Mouse (Mus musculus) heart, adult 2 months (tissue): ENCODE data around the gene Tmem185a. TPM values are rescaled to one million over a fixed set of nuclear protein-coding genes. Genes with fewer than 3 reads are reported as not detected.
"Not testable (repeated sequence)": the region's sequence is repeated elsewhere in the genome, so short reads cannot be mapped to it uniquely, and the experiment has no call there.

Experiments
- DNase-seq, 2 experiments: peaks; one replicate each; pipeline ENCODE4 v3.0.0; 2021
- H3K27ac ChIP-seq: fragments of 200-600 bp; 2 replicates; pipeline ENCODE4 v1.8.1; 2022
- H3K27me3 ChIP-seq: fragments of 200-500 bp; 2 replicates; pipeline ENCODE4 v1.6.1; 2012; ENCODE audit warnings: mild to moderate bottlenecking, low read length, inconsistent platforms, mixed read lengths; ENCODE audit not compliant: control insufficient read depth, insufficient read depth
- H3K36me3 ChIP-seq: fragments of 200-500 bp; 2 replicates; pipeline ENCODE4 v1.6.1; 2012; ENCODE audit warnings: low read length, inconsistent platforms; ENCODE audit not compliant: control insufficient read depth, insufficient read depth
- H3K4me1 ChIP-seq: fragments of 200-500 bp; 2 replicates; pipeline ENCODE4 v1.6.1; 2011; ENCODE audit warnings: low read length; ENCODE audit not compliant: control insufficient read depth, insufficient read depth
- H3K4me3 ChIP-seq: fragments of 200-600 bp; 2 replicates; pipeline ENCODE4 v1.8.1; 2022
- H3K79me2 ChIP-seq: fragments of 200-500 bp; replicated peaks from 2 replicates; pipeline ENCODE4 v1.6.1; 2012; ENCODE audit warnings: mild to moderate bottlenecking, inconsistent platforms, low read length, moderate library complexity, mixed read lengths; ENCODE audit not compliant: control insufficient read depth, insufficient read depth
- H3K9ac ChIP-seq: fragments of 200-500 bp; 2 replicates; pipeline ENCODE4 v1.6.1; 2012; ENCODE audit warnings: low read depth, mild to moderate bottlenecking, control low read depth, inconsistent platforms, low read length, mixed read lengths
- CTCF ChIP-seq: fragments of 200-600 bp; IDR thresholded peaks from 2 replicates; pipeline ENCODE4 v1.8.1; 2022; ENCODE audit warnings: antibody characterized with exemption, mild to moderate bottlenecking, moderate library complexity
- EP300 ChIP-seq: fragments of 200-500 bp; IDR thresholded peaks from 2 replicates; pipeline ENCODE4 v1.6.1; 2011; ENCODE audit warnings: low read depth, low read length, control low read depth; ENCODE audit not compliant: insufficient read depth
- POLR2A ChIP-seq: fragments of 200-500 bp; IDR thresholded peaks from 2 replicates; pipeline ENCODE4 v1.6.1; 2011; ENCODE audit warnings: mild to moderate bottlenecking, low read depth, low read length, control low read depth; ENCODE audit not compliant: insufficient read depth
- WGBS: fragments of 180-500 bp; shearing (Covaris S2); methylation state at CpG from one replicate; pipeline ENCODE4 v1.1.7; 2018; 5-methylcytosine and 5-hydroxymethylcytosine counted together
- intact Hi-C: fragments of 180-260 bp; cut with DNase I; formaldehyde crosslinking; loops from one replicate; pipeline ENCODE4 v1.15.1; 2025
- long read RNA-seq: library from polyadenylated mRNA; stranded (forward); transcript quantifications from one replicate; pipeline ENCODE4 v2.0.0, GENCODE M21; 2021
- polyA plus RNA-seq: library from polyadenylated mRNA; depleted of rRNA; stranded (reverse); fragments of >200 nt; gene quantifications from 2 replicates; pipeline ENCODE4 v1.2.3, GENCODE M21; 2012; rRNA removed
- total RNA-seq, 2 experiments: library from RNA; stranded (reverse); gene quantifications; 2 replicates each; pipeline ENCODE4 v1.2.3; 2021

Gene Tmem185a
- total RNA-seq = 10 to 100 TPM; 22.9 to 25.8 TPM
- 27.7 and 56.3 TPM in 2 replicates for polyA plus RNA-seq
- long read RNA-seq, transcript Tmem185a-202 (7 exons, 1,307 nt) = major isoform, 20 of 25 reads
- long read RNA-seq, partial matches to known transcripts = 0 of 25 reads
- long read RNA-seq, other reads (novel, unspliced or antisense) = 3 of 25 reads

DNA sequence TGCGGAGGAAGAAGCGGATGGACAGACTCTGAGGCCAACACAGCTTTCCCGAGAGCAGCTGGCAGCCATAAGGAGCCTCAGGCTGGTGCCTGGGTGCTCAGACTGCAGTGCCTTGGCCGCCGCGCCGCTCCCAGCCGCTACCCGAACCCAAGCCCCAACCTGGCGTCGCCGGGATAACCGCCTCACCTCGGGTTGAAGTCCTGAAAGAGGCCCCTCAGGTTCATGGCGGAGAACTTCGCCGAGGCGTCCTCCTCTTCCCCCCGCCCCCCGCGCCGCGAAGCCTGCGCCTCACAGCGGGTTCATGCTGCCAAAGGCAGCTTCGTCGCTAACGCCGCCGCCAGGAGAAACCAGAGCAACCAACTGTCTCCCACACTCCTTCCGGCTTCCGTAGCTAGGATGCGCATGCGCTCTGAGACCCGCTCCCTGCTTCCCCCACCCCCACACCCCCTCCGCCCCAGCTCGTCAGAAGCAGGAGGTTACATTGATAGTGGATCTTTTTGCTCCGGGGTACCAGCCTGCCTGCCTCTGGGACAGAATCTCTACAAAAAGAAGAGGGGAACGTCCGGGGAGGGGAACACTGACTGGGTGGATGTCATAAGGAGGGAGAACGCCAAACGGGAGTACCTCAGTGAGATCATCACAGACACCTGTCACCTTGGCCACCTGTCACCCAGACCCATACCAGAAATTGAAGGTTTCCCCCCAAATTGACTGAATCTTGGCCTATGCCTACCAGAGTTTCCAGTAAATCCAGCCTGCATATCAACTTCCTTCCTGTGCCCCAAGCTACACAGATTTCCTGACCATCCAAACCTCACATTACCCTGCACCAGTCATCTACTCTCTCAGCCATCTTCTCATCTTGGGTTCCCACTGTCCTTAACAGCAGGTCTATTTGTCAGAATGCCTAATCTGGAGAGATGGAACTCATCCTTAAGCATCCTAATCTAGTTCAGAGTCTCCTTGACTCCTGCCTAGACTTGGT lies at the start of gene Tmem185a:
Gene Tmem185a, minus strand, starts transcription at position 389 of the 985 bp plus-strand sequence.
- Histone ChIP-seq H3K79me2 (no peaks in the 10 kb centered on the region; the same call in 1 of the 2 replicates), H3K27ac (peak within 1 kb of the TSS; percentile 72), H3K4me3 (peak within 1 kb of the TSS; percentile 63), H3K36me3 (no peaks in the 10 kb centered on the region), H3K4me1 (peaks cover 3% of the 10 kb centered on the region), H3K9ac (peak within 1 kb of the TSS; percentile 80), H3K27me3 (no peaks in the 10 kb centered on the region)
- 19% methylated on average over 40 of the region's 42 CpGs for WGBS
- peak; percentile 85 to 87 for DNase-seq
- intact Hi-C loops = loop anchor here (10.0 kb wide), 2 partner anchors 112 to 738 kb away; partner anchors contain the start of genes Ids and Mtm1
- TF ChIP-seq EP300 (no peak), CTCF (peak; percentile 26), POLR2A (peak; percentile 42; the same call in 1 of the 2 replicates)

DNA sequence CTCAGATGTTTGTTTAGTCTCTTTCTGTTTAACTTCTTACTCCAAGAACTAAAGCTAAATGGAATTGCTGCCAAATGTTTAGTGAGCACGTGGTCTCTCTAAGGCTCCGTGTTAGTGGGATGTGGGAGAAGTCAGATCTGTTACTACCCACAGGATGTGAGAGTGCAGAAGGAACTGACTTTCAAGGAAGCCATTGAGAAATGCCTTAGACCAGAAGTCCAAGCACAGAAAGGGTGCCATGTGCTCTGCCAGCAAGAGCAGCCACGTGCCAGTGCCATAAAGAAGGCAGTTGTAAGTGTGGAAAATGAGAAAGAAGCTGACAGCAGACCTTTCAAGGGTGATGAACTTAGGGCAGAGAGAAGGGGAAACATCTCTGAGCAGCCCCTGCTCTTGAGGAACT lies 37.4 kb upstream of the Tmem185a start:
- intact Hi-C loops, H3K4me1 ChIP-seq, H3K9ac ChIP-seq, H3K27me3 ChIP-seq, DNase-seq, H3K27ac ChIP-seq, H3K36me3 ChIP-seq, H3K79me2 ChIP-seq, H3K4me3 ChIP-seq: not testable (repeated sequence)
- WGBS = 54% methylated on average over 3 of the region's 3 CpGs

DNA sequence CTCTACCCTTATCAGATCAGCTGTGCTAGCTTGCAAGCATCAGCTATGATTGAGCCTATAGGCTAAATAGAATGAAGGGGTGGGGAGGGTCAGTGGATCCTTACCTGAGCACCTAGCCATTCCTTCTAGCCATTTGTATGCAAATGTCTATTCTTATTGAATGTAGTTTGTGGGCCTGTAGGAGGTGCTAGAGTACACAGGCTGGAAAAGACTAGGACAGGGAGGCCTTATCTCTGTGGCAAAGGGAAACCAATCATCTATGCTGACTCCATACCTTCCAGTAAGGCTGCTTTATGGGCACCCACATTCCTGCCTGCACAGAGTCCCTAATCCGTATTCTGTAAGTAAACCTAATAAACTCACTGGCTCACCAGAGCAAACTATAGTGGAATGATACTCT lies 10.3 kb upstream of the Tmem185a start:
- intact Hi-C loops, H3K27ac ChIP-seq, H3K27me3 ChIP-seq, H3K79me2 ChIP-seq, DNase-seq, H3K9ac ChIP-seq, H3K36me3 ChIP-seq, H3K4me1 ChIP-seq, H3K4me3 ChIP-seq: not testable (repeated sequence)
- no CpG with 5 or more reads among the region's 1 CpGs for WGBS

DNA sequence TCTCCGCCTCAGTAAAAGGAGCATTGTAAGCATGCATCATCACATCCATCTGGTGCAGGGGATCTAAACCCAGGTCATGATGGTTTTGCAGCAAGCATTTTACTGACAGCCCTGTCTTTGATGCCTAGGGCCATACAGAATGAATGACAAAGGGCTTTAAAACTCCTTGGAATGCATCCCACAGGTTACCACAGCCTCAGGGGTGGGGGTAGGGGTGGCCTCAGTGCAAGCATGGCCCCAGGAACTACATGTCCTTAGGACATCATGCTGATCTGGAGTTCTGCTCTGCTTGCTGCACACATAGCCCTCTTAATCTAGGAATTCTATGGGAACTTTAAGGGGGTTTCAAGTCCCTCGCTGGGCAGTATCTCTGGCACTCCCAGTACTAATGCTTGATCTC lies 5.2 kb upstream of the Tmem185a start:
- H3K27me3 ChIP-seq = no peaks in the 10 kb centered on the region
- H3K36me3 ChIP-seq = no peaks in the 10 kb centered on the region
- no peaks in the 10 kb centered on the region for H3K79me2 ChIP-seq
- H3K9ac ChIP-seq = no peak overlapping the region
- 63% methylated on average over 2 of the region's 2 CpGs for WGBS
- peaks cover 2% of the 10 kb centered on the region; the same call in 1 of the 2 replicates for H3K4me1 ChIP-seq
- no peak overlapping the region for H3K27ac ChIP-seq
- no peak for DNase-seq
- TF ChIP-seq POLR2A = no peak
- no peak for TF ChIP-seq EP300
- TF ChIP-seq CTCF = no peak
- no peak overlapping the region for H3K4me3 ChIP-seq
- intact Hi-C loops = no loop called here

DNA sequence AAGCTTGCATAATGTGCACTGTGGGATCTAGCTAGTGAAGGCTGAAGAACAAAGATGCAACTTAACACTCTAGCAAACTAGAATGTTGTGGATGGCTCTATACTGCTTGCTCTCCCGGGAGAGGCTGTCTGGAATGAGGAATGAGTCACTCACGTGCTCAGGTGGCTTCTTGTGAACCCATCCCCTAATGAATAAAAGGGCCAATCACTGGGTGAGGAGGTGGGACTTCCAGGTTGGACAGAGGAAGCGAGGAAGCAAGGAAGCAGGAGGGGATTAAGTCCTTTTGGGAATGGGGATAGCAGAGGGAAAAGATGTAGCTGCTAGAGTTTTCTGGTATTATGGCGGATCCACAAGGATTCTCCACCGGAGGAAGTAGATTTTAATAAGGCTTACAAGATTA lies 1.7 kb upstream of the Tmem185a start:
- Histone ChIP-seq H3K9ac (no peak overlapping the region), H3K4me3 (no peak overlapping the region), H3K27me3 (no peaks in the 10 kb centered on the region), H3K79me2 (no peaks in the 10 kb centered on the region; the same call in 1 of the 2 replicates), H3K4me1 (peaks cover 3% of the 10 kb centered on the region), H3K36me3 (no peaks in the 10 kb centered on the region), H3K27ac (no peak overlapping the region)
- TF ChIP-seq CTCF (no peak), EP300 (no peak), POLR2A (no peak)
- 58% methylated on average over 5 of the region's 5 CpGs for WGBS
- no peak for DNase-seq
- intact Hi-C loops = loop anchor here (10.0 kb wide), 2 partner anchors 114 to 736 kb away; partner anchors contain the start of genes Ids and Mtm1

DNA sequence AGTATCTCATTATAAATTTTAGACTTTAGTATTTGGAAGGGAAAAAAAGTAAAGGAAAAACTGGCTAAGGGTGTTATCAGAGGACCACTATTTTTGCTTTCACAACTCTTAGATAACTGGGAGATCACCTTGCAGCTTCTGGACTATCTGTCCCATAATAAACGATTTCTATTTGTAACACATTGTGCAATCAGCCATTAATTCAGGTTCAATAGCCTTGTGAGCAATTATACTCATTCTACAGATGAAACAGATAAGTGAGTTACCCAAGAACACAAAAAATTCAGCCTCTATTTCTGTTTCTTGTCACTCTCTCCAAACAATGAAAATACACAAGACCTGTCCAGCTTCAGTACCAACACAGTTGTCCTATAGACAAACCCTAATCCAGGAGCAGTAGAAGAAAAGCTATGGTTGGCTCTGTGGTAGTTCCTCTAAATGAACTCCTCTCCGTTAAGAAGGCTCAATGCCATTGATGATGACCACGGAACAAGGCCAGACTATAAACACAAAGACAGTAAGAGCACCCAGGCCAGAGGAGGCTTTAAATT lies 1.7 kb downstream of the Tmem185a start:
- no peaks in the 10 kb centered on the region for H3K36me3 ChIP-seq
- no peaks in the 10 kb centered on the region for H3K27me3 ChIP-seq
- no peak for DNase-seq
- no peak overlapping the region for H3K9ac ChIP-seq
- no peak overlapping the region for H3K27ac ChIP-seq
- peaks cover 3% of the 10 kb centered on the region for H3K4me1 ChIP-seq
- H3K4me3 ChIP-seq = no peak overlapping the region
- no peak for TF ChIP-seq EP300
- no peak for TF ChIP-seq CTCF
- TF ChIP-seq POLR2A = no peak
- H3K79me2 ChIP-seq = no peaks in the 10 kb centered on the region; the same call in 1 of the 2 replicates
- intact Hi-C loops = loop anchor here (10.0 kb wide), 2 partner anchors 110 to 740 kb away; partner anchors contain the start of genes Ids and Mtm1
- 75% methylated on average over 3 of the region's 3 CpGs for WGBS
